Mouse (Mus musculus): ENCODE results near the gene Cry1. TPM values are rescaled to one million over a fixed set of nuclear protein-coding genes. Genes with fewer than 3 reads are reported as not detected.

Gene Cry1
- polyA plus RNA-seq, 1 experiment from 2014 or later = 32.9 TPM

- no peaks in the 10 kb centered on the region for H3K4me1 ChIP-seq
- H3K9me3 ChIP-seq (replicated peaks) = no peaks in the 10 kb centered on the region
- 13% methylated on average over 2 of the region's 2 CpGs for WGBS
- no peaks in the 10 kb centered on the region for H3K27me3 ChIP-seq
- peaks cover 11% of the 10 kb centered on the region for H3K36me3 ChIP-seq
- no peak overlapping the region for H3K9ac ChIP-seq
- no peak for ATAC-seq (replicated peaks; ENCODE audit: low FRiP score)
- no peak overlapping the region for H3K27ac ChIP-seq
- no peak overlapping the region for H3K4me2 ChIP-seq
- no peak overlapping the region for H3K4me3 ChIP-seq (replicated peaks)
Observed at GRCm38 (mm10) chr10:85154195-85154594, 30.7 kb downstream of the Cry1 start.

- Histone ChIP-seq H3K4me3 (replicated peaks) (no peak overlapping the region), H3K36me3 (peaks cover 40% of the 10 kb centered on the region), H3K4me2 (no peak overlapping the region), H3K27me3 (no peaks in the 10 kb centered on the region), H3K27ac (no peak overlapping the region), H3K9ac (no peak overlapping the region), H3K4me1 (no peaks in the 10 kb centered on the region), H3K9me3 (replicated peaks) (no peaks in the 10 kb centered on the region)
- 88% methylated on average over 5 of the region's 5 CpGs for WGBS
- no peak for ATAC-seq (replicated peaks; ENCODE audit: low FRiP score)
Observed at GRCm38 (mm10) chr10:85149226-85149625, 35.6 kb downstream of the Cry1 start.

GRCm38 (mm10) chr10:85146282-85146681, 38.6 kb downstream of the Cry1 start:
- no peak overlapping the region for H3K4me3 ChIP-seq (replicated peaks)
- H3K36me3 ChIP-seq = peaks cover 59% of the 10 kb centered on the region
- H3K27me3 ChIP-seq = no peaks in the 10 kb centered on the region
- H3K4me2 ChIP-seq = no peak overlapping the region
- no peaks in the 10 kb centered on the region for H3K9me3 ChIP-seq (replicated peaks)
- ATAC-seq (replicated peaks; ENCODE audit: low FRiP score) = no peak
- WGBS = 80% methylated on average over 14 of the region's 14 CpGs
- H3K9ac ChIP-seq = no peak overlapping the region
- H3K4me1 ChIP-seq = no peaks in the 10 kb centered on the region
- no peak overlapping the region for H3K27ac ChIP-seq

- H3K4me2 ChIP-seq = no peak overlapping the region
- H3K9ac ChIP-seq = no peak overlapping the region
- 48% methylated on average over 9 of the region's 9 CpGs for WGBS
- no peaks in the 10 kb centered on the region for H3K27me3 ChIP-seq
- H3K4me1 ChIP-seq = no peaks in the 10 kb centered on the region
- no peak overlapping the region for H3K27ac ChIP-seq
- H3K9me3 ChIP-seq (replicated peaks) = no peaks in the 10 kb centered on the region
- H3K4me3 ChIP-seq (replicated peaks) = no peak overlapping the region
- ATAC-seq (replicated peaks; ENCODE audit: low FRiP score) = no peak
- peaks cover 46% of the 10 kb centered on the region for H3K36me3 ChIP-seq
Observed at GRCm38 (mm10) chr10:85141465-85141864, 43.4 kb downstream of the Cry1 start.

GRCm38 (mm10) chr10:85136573-85136972, 48.3 kb downstream of the Cry1 start:
- H3K9me3 ChIP-seq (replicated peaks) = no peaks in the 10 kb centered on the region
- no peak overlapping the region for H3K9ac ChIP-seq
- H3K4me3 ChIP-seq (replicated peaks) = no peak overlapping the region
- peaks cover 38% of the 10 kb centered on the region for H3K36me3 ChIP-seq
- H3K27me3 ChIP-seq = no peaks in the 10 kb centered on the region
- 84% methylated on average over 6 of the region's 6 CpGs for WGBS
- no peaks in the 10 kb centered on the region for H3K4me1 ChIP-seq
- ATAC-seq (replicated peaks; ENCODE audit: low FRiP score) = no peak
- no peak overlapping the region for H3K27ac ChIP-seq
- no peak overlapping the region for H3K4me2 ChIP-seq

GRCm38 (mm10) chr10:85128453-85128852, 56.4 kb downstream of the Cry1 start:
- Histone ChIP-seq H3K27ac (peak overlapping the region; percentile 71), H3K4me1 (peaks cover 17% of the 10 kb centered on the region), H3K27me3 (no peaks in the 10 kb centered on the region), H3K4me2 (peak overlapping the region; percentile 79), H3K9me3 (replicated peaks) (no peaks in the 10 kb centered on the region), H3K4me3 (replicated peaks) (peak overlapping the region; percentile 64), H3K36me3 (peaks cover 21% of the 10 kb centered on the region), H3K9ac (no peak overlapping the region)
- 17% methylated on average over 7 of the region's 7 CpGs for WGBS
- peak; percentile 61 for ATAC-seq (replicated peaks; ENCODE audit: low FRiP score)

GRCm38 (mm10) chr10:85127395-85128287, 57.2 kb downstream of the Cry1 start, which contains the start of gene Mterf2:
Gene Mterf2, minus strand, starts transcription at chr10:85128027.
- peaks cover 17% of the 10 kb centered on the region for H3K4me1 ChIP-seq
- peak within 1 kb of the TSS; percentile 79 for H3K4me2 ChIP-seq
- H3K27me3 ChIP-seq = no peaks in the 10 kb centered on the region
- H3K36me3 ChIP-seq = peaks cover 22% of the 10 kb centered on the region
- H3K9ac ChIP-seq = peak within 1 kb of the TSS; percentile 60
- peak within 1 kb of the TSS; percentile 71 for H3K27ac ChIP-seq
- peak; percentile 100 for ATAC-seq (replicated peaks; ENCODE audit: low FRiP score)
- H3K9me3 ChIP-seq (replicated peaks) = no peaks in the 10 kb centered on the region
- 7% methylated on average over 20 of the region's 20 CpGs for WGBS
- peak within 1 kb of the TSS; percentile 64 for H3K4me3 ChIP-seq (replicated peaks)

- Histone ChIP-seq H3K36me3 (peaks cover 40% of the 10 kb centered on the region), H3K4me3 (replicated peaks) (no peak overlapping the region), H3K4me2 (no peak overlapping the region), H3K27ac (no peak overlapping the region), H3K9ac (no peak overlapping the region), H3K27me3 (no peaks in the 10 kb centered on the region), H3K9me3 (replicated peaks) (no peaks in the 10 kb centered on the region), H3K4me1 (peaks cover 17% of the 10 kb centered on the region)
- 86% methylated on average over 13 of the region's 13 CpGs for WGBS
- no peak for ATAC-seq (replicated peaks; ENCODE audit: low FRiP score)
Observed at GRCm38 (mm10) chr10:85125184-85125583, 59.7 kb downstream of the Cry1 start.

- H3K9ac ChIP-seq = no peak overlapping the region
- H3K4me3 ChIP-seq (replicated peaks) = no peak overlapping the region
- H3K27me3 ChIP-seq = no peaks in the 10 kb centered on the region
- 83% methylated on average over 4 of the region's 4 CpGs for WGBS
- no peak for ATAC-seq (replicated peaks; ENCODE audit: low FRiP score)
- no peak overlapping the region for H3K4me2 ChIP-seq
- no peaks in the 10 kb centered on the region for H3K4me1 ChIP-seq
- H3K27ac ChIP-seq = no peak overlapping the region
- H3K36me3 ChIP-seq = peaks cover 57% of the 10 kb centered on the region
- no peaks in the 10 kb centered on the region for H3K9me3 ChIP-seq (replicated peaks)
Observed at GRCm38 (mm10) chr10:85114409-85114808, 70.5 kb downstream of the Cry1 start.

GRCm38 (mm10) chr10:85103085-85103885, 81.6 kb downstream of the Cry1 start:
- peak overlapping the region; percentile 88 for H3K4me2 ChIP-seq
- no peaks in the 10 kb centered on the region for H3K9me3 ChIP-seq (replicated peaks)
- peak; percentile 64; the same call in 1 of the 2 replicates for ATAC-seq (replicated peaks; ENCODE audit: low FRiP score)
- peak overlapping the region; percentile 98 for H3K9ac ChIP-seq
- peak overlapping the region; percentile 96 for H3K4me3 ChIP-seq (replicated peaks)
- peaks cover 18% of the 10 kb centered on the region for H3K4me1 ChIP-seq
- no peaks in the 10 kb centered on the region for H3K36me3 ChIP-seq
- under 1% methylated on average over 34 of the region's 34 CpGs for WGBS
- H3K27ac ChIP-seq = peak overlapping the region; percentile 90
- no peaks in the 10 kb centered on the region for H3K27me3 ChIP-seq

- ATAC-seq (replicated peaks; ENCODE audit: low FRiP score) = peak; percentile 97
- under 1% methylated on average over 85 of the region's 96 CpGs for WGBS
- peak within 1 kb of the TSS; percentile 88 for H3K4me2 ChIP-seq
- peak within 1 kb of the TSS; percentile 96 for H3K4me3 ChIP-seq (replicated peaks)
- H3K27me3 ChIP-seq = no peaks in the 10 kb centered on the region
- H3K4me1 ChIP-seq = peaks cover 18% of the 10 kb centered on the region
- H3K27ac ChIP-seq = peak within 1 kb of the TSS; percentile 90
- H3K36me3 ChIP-seq = no peaks in the 10 kb centered on the region
- no peaks in the 10 kb centered on the region for H3K9me3 ChIP-seq (replicated peaks)
- peak within 1 kb of the TSS; percentile 98 for H3K9ac ChIP-seq
Observed at GRCm38 (mm10) chr10:85102247-85103084, 82.4 kb downstream of the Cry1 start, which contains the start of the genes Fhl4 and Tmem263. Gene Fhl4, minus strand, starts transcription at chr10:85102495. Gene Tmem263, plus strand, starts transcription at chr10:85102627.

Measured in kidney, embryonic 15.5 days (tissue).